Mouse (Mus musculus) fibroblast of lung, adult 2 months (primary cell): ENCODE data around the gene Il25.
"Not testable (repeated sequence)": the region's sequence is repeated elsewhere in the genome, so short reads cannot be mapped to it uniquely, and the experiment has no call there.

Experiments
- DNase-seq: peaks from one replicate; pipeline ENCODE4 v3.0.0-alpha.2; 2011; ENCODE audit warnings: low read depth

Il25 gene

GRCm38 (mm10) chr14:54927296-54927695 is 5.2 kb upstream of the Il25 start:
- DNase-seq: no peak

DNA sequence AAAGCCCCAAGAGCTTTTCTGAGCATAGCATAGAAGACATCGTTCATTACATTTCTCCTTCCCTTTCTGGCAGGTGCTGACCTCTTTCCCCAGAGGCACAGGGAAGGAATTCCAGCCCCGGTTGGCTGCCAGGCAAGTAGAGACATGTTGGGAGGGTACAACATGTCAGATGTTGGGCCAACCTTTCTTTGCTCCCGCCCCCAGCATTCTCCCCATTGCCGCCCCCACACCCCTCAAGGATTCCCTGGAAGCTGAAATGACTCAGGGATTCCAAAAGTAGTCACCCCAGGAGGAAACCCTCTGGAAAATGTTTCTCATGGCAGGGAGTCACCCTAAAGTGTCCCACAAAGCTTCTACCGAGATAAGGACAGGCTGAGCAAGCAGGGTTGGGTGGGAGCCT is 2.7 kb upstream of the Il25 start:
- DNase-seq: no peak

GRCm38 (mm10) chr14:54930431-54930830 is 2.1 kb upstream of the Il25 start:
- DNase-seq: no peak

- no peak for DNase-seq
These were observed 3.7 kb downstream of the Il25 start, which contains the start of gene Cmtm5 for GRCm38 (mm10) chr14:54935904-54936830. Gene Cmtm5 (plus strand): TSS chr14:54936261.

DNA sequence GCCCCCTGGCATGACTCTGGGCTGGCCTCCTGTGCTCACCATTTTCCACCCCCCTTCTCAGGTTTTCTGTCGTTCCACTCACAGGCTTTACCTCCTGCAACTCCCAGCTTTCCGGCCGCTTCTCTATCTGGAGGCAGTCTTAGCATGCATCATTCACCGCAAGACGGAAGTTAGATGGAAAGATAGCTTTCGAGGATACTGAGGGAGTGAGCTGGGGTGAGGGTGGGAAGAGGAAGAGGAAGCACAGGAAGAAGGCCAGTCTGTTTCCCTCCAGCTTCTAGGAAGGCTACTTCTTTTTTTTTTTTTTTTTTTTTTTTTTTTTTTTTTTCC is 4.3 kb downstream of the Il25 start:
- DNase-seq: no peak

DNA sequence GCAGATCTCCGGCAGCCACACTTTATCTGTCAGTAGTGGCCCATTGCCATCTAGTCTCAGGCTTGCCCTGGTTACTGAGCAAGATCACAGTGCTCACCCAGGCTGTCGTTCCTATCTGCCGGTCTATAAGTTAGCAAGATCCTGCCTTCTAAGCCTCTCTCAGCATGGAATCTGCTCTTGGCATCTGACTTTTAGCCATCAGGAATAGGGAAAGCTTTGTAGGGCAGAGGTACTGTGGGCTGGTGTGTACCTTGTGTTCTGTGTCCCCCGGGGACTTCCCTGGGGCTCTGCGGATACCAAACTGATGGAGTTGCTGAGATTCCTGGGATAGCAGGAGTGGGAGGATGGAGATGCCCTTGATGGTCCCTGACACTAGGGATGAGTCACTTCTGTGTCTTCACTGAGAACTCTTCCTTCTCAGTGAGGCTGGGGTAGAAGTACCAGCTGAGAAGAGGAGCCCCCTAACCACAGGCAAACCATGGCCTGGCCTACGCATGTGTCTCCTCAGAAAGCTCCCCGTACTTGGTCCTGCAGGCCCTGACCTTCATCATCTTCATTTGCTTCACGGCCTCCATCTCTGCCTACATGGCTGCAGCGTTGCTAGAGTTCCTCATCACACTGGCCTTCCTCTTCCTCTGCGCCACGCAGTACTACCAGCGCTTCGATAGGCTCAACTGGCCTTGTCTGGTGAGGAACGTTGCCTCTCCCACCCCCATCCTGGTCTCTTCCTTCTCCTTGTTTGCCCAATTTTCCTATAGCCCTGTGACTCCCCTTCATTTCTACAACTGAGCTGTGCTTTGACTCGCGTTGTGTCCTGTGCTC is 5.1 kb downstream of the Il25 start:
- no peak for DNase-seq

DNA sequence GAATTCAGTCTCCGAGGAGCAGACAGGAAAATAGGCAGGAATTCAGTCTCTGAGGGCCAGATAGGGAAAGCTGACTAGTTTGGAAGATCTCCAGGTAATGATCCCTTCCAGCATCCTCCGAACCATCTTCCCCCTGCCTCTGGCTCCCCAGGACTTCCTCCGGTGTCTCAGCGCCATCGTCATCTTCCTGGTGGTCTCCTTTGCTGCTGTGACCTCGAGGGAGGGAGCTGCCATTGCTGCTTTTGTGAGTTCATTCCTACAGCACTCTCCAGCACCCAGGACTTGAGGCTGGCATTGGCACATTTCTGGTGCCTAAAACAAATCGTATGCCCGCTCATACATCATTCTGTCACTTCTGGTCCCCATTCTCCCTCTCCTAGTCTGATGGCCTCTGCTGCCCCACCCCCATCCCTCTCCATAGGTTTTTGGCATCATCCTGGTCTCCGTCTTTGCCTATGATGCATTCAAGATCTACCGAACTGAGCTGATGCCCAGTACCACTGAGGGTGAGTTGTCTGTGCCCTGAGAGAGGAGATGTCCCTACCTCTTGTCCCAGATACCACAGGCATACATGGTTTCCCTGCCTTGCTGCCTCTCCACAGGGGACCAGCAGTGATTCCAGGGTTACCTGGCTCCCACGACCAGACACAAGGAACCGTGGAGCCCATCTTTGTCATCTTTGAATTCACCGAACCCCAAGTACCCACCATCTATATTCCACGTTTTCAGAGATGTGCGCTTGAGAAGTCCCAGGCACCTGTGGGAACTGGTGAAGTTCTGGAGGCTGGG is 6.1 kb downstream of the Il25 start:
- DNase-seq: no peak

- DNase-seq: peak; percentile 19
These were observed 7.1 kb downstream of the Il25 start for GRCm38 (mm10) chr14:54939434-54940175.

DNA sequence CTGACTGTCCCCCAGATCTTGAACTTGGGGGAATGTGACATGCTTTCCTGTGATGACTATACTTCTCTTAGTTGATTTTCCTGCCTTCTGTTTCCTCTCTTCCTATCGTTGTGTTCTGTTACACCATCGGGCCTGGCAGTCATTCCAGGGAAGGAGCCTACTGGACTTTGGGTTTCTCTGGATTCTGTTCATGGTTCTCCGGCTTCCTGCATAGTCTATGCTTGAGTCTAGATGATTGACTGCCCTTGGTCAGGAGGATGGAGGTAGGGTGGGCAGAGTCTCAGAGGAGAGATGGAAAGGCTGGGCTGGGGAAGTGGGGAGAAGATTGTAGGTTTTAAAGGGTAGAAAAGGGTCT is 7.7 kb downstream of the Il25 start:
- no peak for DNase-seq

DNA sequence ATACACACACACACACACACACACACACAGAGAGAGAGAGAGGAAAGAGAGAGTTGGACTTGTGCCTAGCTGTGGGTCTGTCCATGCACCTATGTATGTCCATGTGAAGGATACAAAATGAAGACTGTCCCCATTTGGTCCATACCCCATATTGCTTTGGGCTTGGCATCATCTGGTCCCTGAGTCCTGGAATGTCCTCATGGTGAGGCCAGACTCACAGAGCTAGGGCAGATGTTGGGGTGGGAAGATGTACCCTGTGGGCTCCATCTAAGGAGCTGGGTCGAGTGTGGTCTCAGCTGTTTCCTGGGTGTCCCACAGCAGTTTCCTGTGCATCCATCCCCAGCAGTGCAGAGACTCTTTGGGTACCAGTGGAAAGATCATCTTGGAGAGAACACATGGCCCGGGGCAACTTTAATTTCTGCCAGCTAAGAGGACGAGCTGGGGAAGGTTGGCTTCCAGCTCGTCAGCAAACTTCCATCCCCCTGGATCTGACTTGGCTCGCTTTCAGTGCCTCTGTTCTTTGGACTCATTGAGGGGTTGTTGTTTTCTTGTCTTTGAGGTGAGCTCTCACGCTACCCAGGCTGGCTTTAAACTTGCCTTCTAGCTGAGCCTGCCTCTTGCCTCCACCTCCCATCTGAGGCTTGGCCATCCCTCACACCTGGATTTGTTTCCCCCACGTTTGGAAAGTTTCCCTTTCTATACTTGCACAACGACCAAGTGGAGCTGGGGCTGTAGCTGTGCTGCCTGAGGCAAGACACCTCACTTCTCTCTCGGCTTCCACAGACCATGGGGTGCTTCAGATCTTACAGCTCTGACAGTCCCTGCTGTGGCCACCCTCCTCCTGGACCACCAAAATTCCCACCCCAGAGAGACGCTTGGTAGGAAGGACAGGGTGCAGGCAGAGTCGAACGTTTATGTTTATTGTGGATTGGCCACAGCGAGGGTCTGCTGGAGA is 8.8 kb downstream of the Il25 start:
- DNase-seq: no peak

GRCm38 (mm10) chr14:54942479-54942878 is 10.0 kb downstream of the Il25 start:
- no peak for DNase-seq

DNA sequence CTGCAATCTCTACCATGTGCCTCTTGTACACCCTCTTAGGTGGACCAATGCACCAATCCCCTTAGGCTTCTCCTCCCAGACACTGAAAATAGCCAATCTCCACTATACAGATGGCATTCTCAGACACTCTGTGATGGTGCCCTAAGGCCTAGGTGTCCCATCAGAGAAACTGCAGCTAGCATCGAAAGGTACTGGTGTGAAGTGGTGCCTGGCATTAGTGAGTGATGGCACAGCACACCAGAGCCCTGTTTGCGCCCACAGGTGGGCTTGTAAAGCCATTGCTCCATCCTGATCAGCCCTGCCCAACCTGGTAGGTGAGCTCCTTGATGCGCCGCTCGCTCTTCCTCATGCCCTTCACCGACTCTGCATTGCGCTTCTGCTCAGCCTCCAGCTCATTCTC is 11.5 kb downstream of the Il25 start:
- no peak for DNase-seq

- DNase-seq: no peak
These were observed 12.4 kb downstream of the Il25 start for GRCm38 (mm10) chr14:54944939-54945338.

GRCm38 (mm10) chr14:54945975-54946704 is 13.6 kb downstream of the Il25 start:
- DNase-seq: no peak

DNA sequence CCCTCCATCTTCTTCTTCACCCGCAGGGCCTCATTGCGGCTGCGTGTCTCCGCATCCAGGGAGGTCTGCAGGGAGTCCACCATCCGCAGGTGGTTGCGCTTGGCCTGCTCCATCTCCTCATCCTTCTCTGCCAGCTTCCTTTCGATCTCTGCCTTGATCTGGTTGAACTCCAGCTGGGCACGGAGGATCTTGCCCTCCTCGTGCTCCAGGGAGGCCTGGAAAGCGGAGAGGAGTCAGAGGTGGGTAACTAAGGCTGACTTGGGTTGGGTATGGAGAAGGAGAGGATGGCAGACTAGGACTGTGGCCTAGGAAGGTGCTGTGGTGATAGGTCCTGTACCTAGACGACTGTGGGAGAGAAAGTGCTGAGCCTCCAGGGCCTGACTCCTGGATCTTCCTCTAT is 14.5 kb downstream of the Il25 start:
- not testable (repeated sequence) for DNase-seq

DNA sequence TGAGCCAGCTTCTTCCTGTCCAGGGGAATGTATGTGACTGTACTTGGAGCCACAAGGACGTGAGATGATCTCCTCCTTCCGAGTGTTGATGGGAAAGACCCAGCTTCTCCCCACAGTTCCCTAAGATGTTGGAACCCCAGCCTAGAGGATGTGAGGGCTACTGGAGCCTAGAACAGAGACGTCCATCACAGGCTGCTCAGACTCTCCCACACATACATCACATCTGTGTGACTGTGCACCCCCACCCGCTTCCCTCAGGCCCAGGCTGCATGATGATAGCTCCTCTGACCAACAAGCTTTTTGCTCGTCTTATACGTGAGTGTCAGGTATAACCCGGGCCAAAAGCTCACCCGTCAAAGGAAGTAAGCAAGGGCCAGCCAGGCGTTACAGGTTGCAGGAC is 16.3 kb downstream of the Il25 start:
- DNase-seq: no peak

GRCm38 (mm10) chr14:54950493-54950892 is 18.0 kb downstream of the Il25 start:
- no peak for DNase-seq

DNA sequence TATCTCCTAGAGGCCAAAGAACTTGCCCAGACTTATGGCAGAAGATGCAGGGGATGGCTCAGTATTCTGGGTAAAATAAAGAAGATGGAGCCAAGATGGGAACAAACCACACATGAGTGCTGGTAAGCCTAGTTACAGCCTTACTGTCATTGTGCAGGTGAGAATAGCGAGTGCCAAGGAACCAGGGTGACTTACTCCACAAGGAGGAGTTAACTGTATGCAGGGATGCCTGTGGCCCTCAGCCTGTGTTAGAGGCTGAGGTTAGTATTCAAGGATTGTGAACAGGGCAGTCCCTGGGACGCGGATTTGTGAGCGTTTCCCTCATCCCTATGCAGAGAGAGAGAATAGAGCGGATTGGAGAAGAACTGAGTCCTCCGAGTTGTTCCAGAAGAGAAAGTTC is 19.1 kb downstream of the Il25 start:
- no peak for DNase-seq

DNA sequence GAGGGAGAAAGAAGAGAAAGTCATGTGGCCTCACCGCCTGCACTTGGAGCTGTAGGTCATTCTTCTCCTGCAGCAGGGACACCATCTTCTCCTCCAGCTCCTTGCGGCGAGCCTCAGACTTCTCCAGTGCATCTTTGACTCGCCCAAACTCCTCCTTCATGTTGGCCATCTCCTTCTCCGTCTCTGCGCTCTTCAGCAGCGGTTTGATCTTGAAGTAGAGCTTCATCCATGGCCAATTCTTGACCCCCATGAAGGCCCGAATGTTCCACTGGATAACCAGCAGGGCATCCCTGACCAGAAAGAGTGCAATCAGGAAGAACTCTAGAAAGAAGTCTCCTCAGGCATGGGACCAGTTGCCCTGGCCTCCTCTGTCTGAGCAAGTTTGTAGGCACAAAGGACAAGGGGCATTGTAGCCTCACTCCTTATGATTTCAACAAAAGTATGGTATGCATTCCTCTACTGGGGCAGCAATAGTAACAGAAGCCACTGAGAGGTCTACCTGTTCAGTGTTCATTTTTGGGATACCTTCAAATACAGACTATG is 21.2 kb downstream of the Il25 start:
- no peak for DNase-seq

GRCm38 (mm10) chr14:54954474-54954873 is 22.0 kb downstream of the Il25 start:
- no peak for DNase-seq
